Mouse (Mus musculus) midbrain, embryonic 11.5 days (tissue): Measurements from ENCODE around the gene Dpep3. TPM values are rescaled to one million over a fixed set of nuclear protein-coding genes. Genes with fewer than 3 reads are reported as not detected.
"Not testable (repeated sequence)": the region's sequence is repeated elsewhere in the genome, so short reads cannot be mapped to it uniquely, and the experiment has no call there.

Source experiments
- ATAC-seq: fragments of 200-750 bp; cut with Nextera tagmentation; 2 replicates; pipeline ENCODE4 v1.8.0; 2017; ENCODE audit warnings: moderate TSS enrichment, moderate library complexity; ENCODE audit not compliant: low FRiP score
- DNase-seq: peaks from one replicate; pipeline ENCODE4 v3.0.0; 2015; ENCODE audit warnings: low spot score; ENCODE audit errors: missing footprints
- H3K27ac ChIP-seq: fragments of 300-500 bp; sonication (generic); 2 replicates; pipeline ENCODE4 v1.5.1; 2014; ENCODE audit warnings: low read depth, low read length
- H3K27me3 ChIP-seq: fragments of 300-500 bp; sonication (generic); 2 replicates; pipeline ENCODE4 v1.6.1; 2014; ENCODE audit warnings: mild to moderate bottlenecking, low read length, moderate library complexity, mixed read lengths; ENCODE audit not compliant: control insufficient read depth, insufficient read depth
- H3K36me3 ChIP-seq: fragments of 300-500 bp; sonication (generic); 2 replicates; pipeline ENCODE4 v1.6.1; 2014; ENCODE audit warnings: mild to moderate bottlenecking, low read length, moderate library complexity, mixed read lengths; ENCODE audit not compliant: control insufficient read depth, insufficient read depth
- H3K4me1 ChIP-seq: fragments of 300-500 bp; sonication (generic); 2 replicates; pipeline ENCODE4 v1.6.1; 2014; ENCODE audit warnings: low read length; ENCODE audit not compliant: control insufficient read depth, insufficient read depth
- H3K4me2 ChIP-seq: fragments of 300-500 bp; sonication (generic); 2 replicates; pipeline ENCODE4 v1.6.1; 2014; ENCODE audit warnings: mild to moderate bottlenecking, moderate library complexity
- H3K4me3 ChIP-seq: fragments of 300-500 bp; sonication (generic); 2 replicates; pipeline ENCODE4 v1.5.1; 2014; ENCODE audit warnings: low read depth, low read length
- H3K9ac ChIP-seq: fragments of 300-500 bp; sonication (generic); 2 replicates; pipeline ENCODE4 v1.6.1; 2014; ENCODE audit warnings: low read length
- H3K9me3 ChIP-seq: fragments of 300-500 bp; sonication (generic); 2 replicates; pipeline ENCODE4 v1.6.1; 2016; ENCODE audit warnings: low read length; ENCODE audit not compliant: control insufficient read depth
- WGBS: fragments of 180-500 bp; shearing (Covaris S2); extraction: QIAGEN DNeasy Blood & Tissue Kit; methylation state at CpG from one replicate; pipeline ENCODE4 v1.1.7; 2014; 5-methylcytosine and 5-hydroxymethylcytosine counted together
- polyA plus RNA-seq: library from polyadenylated mRNA; unstranded; fragments of >200 nt; fragmentation: Nextera tagmentation; extraction: Ambion mirVana; gene quantifications from 2 replicates; pipeline ENCODE4 v1.2.1, GENCODE M21; 2014

The Dpep3 gene
- polyA plus RNA-seq, result not detected in 2 replicates

GRCm38 (mm10) chr8:105979325-105979724, at the start of gene Dpep3:
Dpep3 (minus strand) TSS chr8:105979429.
- WGBS, result 95% methylated on average over 15 of the region's 15 CpGs
- DNase-seq (no peak), ATAC-seq (no peak)
- H3K9me3 ChIP-seq, result no peaks in the 10 kb centered on the region
- no peaks in the 10 kb centered on the region for H3K36me3 ChIP-seq
- no peak within 1 kb of the TSS for H3K4me2 ChIP-seq
- no peak within 1 kb of the TSS for H3K4me3 ChIP-seq
- no peak within 1 kb of the TSS for H3K27ac ChIP-seq
- no peaks in the 10 kb centered on the region for H3K4me1 ChIP-seq
- H3K9ac ChIP-seq, result no peak within 1 kb of the TSS
- H3K27me3 ChIP-seq, result no peaks in the 10 kb centered on the region

DNA sequence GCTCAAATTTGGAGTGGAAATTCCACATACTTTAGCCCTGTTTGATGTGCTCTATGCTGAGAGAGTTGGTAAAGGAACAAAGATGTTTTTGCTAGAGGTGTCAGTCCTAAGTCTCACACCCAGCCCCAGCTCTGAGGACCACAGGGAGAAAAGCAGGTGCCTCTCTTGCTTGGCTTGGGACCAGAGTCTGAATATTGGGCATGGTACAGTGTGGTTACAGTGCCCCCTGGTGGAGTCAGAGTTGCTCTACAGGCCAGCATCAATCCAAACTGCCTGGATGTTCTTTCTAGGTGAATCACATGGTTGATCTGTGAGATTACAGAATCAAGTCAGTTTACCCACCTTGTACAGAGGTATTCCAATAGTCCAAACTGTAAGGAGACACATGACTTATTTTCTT, 43.3 kb upstream of the Dpep3 start:
- Histone ChIP-seq H3K9ac (no peak overlapping the region), H3K9me3 (no peaks in the 10 kb centered on the region), H3K4me1 (no peaks in the 10 kb centered on the region), H3K4me2 (no peak overlapping the region), H3K27ac (no peak overlapping the region), H3K36me3 (no peaks in the 10 kb centered on the region), H3K4me3 (no peak overlapping the region), H3K27me3 (no peaks in the 10 kb centered on the region)
- ATAC-seq, result no peak
- DNase-seq, result peak; percentile 91

- ATAC-seq (no peak), DNase-seq (no peak)
- Histone ChIP-seq H3K9ac (no peak overlapping the region), H3K27ac (no peak overlapping the region), H3K4me3 (no peak overlapping the region), H3K27me3 (no peaks in the 10 kb centered on the region), H3K4me1 (no peaks in the 10 kb centered on the region), H3K36me3 (0 out of 2 replicates have a peak, but pooled peaks cover 2% of the 10 kb centered on the region), H3K4me2 (no peak overlapping the region), H3K9me3 (no peaks in the 10 kb centered on the region)
- WGBS, result 94% methylated on average over 3 of the region's 3 CpGs
Observed at GRCm38 (mm10) chr8:106018039-106018438, 38.8 kb upstream of the Dpep3 start.

DNA sequence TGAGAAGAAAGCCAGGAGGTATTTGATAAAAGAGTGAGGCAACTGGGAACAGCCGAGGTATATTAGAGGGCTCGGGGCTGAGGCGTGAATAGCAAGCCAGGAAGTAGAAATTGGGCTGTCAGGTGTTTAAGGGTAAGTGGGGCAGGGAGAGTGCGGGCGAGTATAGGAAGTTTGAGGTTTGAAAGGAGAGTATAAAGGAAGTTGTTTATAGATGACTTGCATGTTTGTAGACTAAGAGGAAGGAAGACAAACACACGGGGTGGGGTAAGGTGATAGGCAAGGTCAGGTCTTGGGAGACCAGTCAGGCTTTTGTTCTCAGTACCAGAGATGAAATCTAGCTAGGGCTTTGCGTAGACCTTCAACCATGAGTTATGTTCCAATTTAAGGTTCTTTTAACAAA, 37.9 kb upstream of the Dpep3 start:
- no peaks in the 10 kb centered on the region for H3K9me3 ChIP-seq
- H3K4me2 ChIP-seq, result no peak overlapping the region
- no peak for DNase-seq
- WGBS, result 95% methylated on average over 7 of the region's 7 CpGs
- no peak overlapping the region for H3K9ac ChIP-seq
- H3K4me1 ChIP-seq, result no peaks in the 10 kb centered on the region
- no peak overlapping the region for H3K4me3 ChIP-seq
- no peak overlapping the region for H3K27ac ChIP-seq
- no peaks in the 10 kb centered on the region for H3K27me3 ChIP-seq
- 0 out of 2 replicates have a peak, but pooled peaks cover 2% of the 10 kb centered on the region for H3K36me3 ChIP-seq
- no peak for ATAC-seq

DNA sequence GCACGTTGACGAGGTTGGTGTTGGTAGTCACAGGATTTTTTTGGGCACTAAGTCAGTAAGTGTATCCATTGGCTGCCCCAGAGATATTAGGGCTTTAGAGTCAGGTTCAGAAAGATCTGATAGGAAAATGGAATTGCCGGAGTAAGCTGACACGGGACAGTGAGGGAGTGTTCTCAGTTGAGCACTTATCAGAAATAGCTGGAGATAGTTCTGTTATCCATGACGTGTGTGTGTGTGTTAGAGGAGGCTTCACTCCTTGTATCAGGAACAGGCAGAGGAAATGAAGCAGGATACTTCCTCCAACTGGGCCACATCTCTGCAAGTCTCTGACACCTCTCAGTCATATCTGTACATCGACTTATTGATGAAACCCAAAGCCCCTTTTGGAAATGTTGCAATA, 37.1 kb upstream of the Dpep3 start:
- H3K4me1 ChIP-seq, result no peaks in the 10 kb centered on the region
- no peak for ATAC-seq
- no peaks in the 10 kb centered on the region for H3K27me3 ChIP-seq
- H3K4me2 ChIP-seq, result no peak overlapping the region
- H3K9me3 ChIP-seq, result no peaks in the 10 kb centered on the region
- H3K36me3 ChIP-seq, result 0 out of 2 replicates have a peak, but pooled peaks cover 2% of the 10 kb centered on the region
- 91% methylated on average over 6 of the region's 6 CpGs for WGBS
- H3K4me3 ChIP-seq, result no peak overlapping the region
- H3K27ac ChIP-seq, result no peak overlapping the region
- no peak for DNase-seq
- no peak overlapping the region for H3K9ac ChIP-seq

- Histone ChIP-seq H3K4me3 (peak overlapping the region; percentile 94; the same call in 1 of the 2 replicates), H3K4me2 (peak overlapping the region; percentile 97), H3K4me1 (peaks cover 10% of the 10 kb centered on the region)
- not testable (repeated sequence) for H3K36me3 ChIP-seq, ATAC-seq, H3K9me3 ChIP-seq, DNase-seq, H3K9ac ChIP-seq, H3K27me3 ChIP-seq, H3K27ac ChIP-seq
- WGBS, result 84% methylated on average over 8 of the region's 8 CpGs
Observed at GRCm38 (mm10) chr8:106012203-106012602, 33.0 kb upstream of the Dpep3 start.

GRCm38 (mm10) chr8:106011643-106011986, 32.4 kb upstream of the Dpep3 start, which contains the start of gene Ddx28:
Ddx28 (minus strand) TSS chr8:106011882.
- DNase-seq (no peak), ATAC-seq (peak; percentile 43; the same call in 1 of the 2 replicates)
- Histone ChIP-seq H3K4me2 (peak within 1 kb of the TSS; percentile 97), H3K27ac (no peak within 1 kb of the TSS; the same call in 1 of the 2 replicates), H3K4me1 (peaks cover 10% of the 10 kb centered on the region), H3K36me3 (no peaks in the 10 kb centered on the region), H3K4me3 (peak within 1 kb of the TSS; percentile 94), H3K27me3 (no peaks in the 10 kb centered on the region), H3K9me3 (no peaks in the 10 kb centered on the region), H3K9ac (peak within 1 kb of the TSS; percentile 90)
- WGBS, result 4% methylated on average over 6 of the region's 6 CpGs

DNA sequence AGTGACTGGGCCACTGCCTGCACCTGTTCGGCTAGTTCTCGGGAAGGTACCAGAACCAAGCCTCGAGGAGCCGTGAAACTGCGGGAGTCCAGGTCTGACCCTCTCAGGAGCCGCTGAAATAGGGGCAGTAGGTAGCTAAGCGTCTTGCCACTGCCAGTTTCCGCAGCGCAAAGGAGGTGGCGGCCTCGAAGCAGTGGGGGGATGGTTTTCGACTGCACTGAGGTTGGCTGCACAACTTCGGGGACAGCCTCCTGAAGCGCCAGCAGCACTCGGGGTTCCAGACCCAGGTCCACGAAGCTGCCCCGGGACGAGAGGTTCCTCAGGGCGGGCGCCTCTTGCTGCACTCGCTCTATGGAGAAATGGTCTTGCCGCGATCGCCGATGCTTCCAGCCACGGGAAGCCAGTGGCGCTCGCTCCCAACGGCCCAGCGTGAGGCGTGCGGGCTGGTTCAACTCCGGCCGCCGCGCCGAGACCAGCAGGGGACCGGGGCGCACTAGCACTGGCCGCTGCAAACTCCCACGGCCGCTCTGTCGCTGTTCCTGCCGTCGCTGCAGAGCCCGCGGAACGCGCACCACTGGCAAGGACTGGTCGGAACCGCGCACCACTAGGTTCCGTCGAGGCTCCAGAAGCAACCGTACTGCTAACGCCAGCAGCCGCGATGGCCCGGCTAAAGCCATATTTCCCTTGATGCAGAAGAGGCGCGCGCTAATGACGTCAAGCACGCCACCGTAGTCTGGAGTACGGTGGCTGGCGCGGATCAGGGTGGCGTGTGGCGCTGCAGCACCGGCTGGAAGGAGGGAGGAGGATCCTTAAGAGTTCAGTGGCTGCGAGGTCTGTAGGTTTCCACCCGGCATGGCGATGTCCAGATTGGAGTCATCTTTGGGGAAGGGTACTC, 31.8 kb upstream of the Dpep3 start:
- Histone ChIP-seq H3K27ac (no peak overlapping the region; the same call in 1 of the 2 replicates), H3K36me3 (no peaks in the 10 kb centered on the region), H3K9me3 (no peaks in the 10 kb centered on the region), H3K4me1 (peaks cover 10% of the 10 kb centered on the region), H3K27me3 (no peaks in the 10 kb centered on the region), H3K4me2 (peak overlapping the region; percentile 97), H3K9ac (peak overlapping the region; percentile 90), H3K4me3 (peak overlapping the region; percentile 94)
- 1% methylated on average over 74 of the region's 74 CpGs for WGBS
- DNase-seq (peak; percentile 99), ATAC-seq (peak; percentile 96)

DNA sequence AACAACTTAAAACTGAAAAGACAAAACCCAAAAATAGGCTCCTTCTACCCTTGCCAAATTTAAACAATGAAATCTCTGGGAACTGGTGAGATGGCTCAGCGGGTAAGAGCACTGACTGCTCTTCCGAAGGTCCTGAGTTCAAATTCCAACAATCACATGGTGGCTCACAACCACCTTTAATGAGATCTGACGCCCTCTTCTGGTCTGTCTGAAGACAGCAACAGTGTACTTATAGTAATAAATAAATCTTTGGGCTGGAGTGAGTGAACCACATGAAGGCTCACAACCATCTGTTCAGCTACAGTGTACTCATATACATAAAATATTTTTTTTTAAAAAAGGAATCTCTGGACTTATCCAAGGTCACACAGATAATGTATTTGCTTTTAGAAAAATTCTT, 28.7 kb upstream of the Dpep3 start:
- 63% methylated on average over 3 of the region's 3 CpGs for WGBS
- not testable (repeated sequence) for H3K9ac ChIP-seq, H3K4me3 ChIP-seq, H3K27ac ChIP-seq, H3K36me3 ChIP-seq, DNase-seq, H3K4me2 ChIP-seq, H3K27me3 ChIP-seq, H3K9me3 ChIP-seq, ATAC-seq
- peaks cover 10% of the 10 kb centered on the region for H3K4me1 ChIP-seq
